Mouse (Mus musculus) hindbrain, embryonic 10.5 days (tissue): ENCODE measurements around the gene C87436. TPM values are rescaled to one million over a fixed set of nuclear protein-coding genes. Genes with fewer than 3 reads are reported as not detected.

ENCODE experiments used
- DNase-seq: peaks from one replicate; pipeline ENCODE4 v3.0.0-alpha.2; 2017; ENCODE audit warnings: low spot score
- H3K27ac ChIP-seq: fragments of 300-500 bp; sonication (generic); 2 replicates; pipeline ENCODE4 v1.5.1; 2016; ENCODE audit warnings: mild to moderate bottlenecking, moderate library complexity
- H3K27me3 ChIP-seq: fragments of 300-500 bp; sonication (generic); 2 replicates; pipeline ENCODE4 v1.6.1; 2016; ENCODE audit warnings: mild to moderate bottlenecking; ENCODE audit not compliant: poor library complexity, insufficient read depth, severe bottlenecking
- H3K36me3 ChIP-seq: fragments of 300-500 bp; sonication (generic); 2 replicates; pipeline ENCODE4 v1.6.1; 2016; ENCODE audit warnings: mild to moderate bottlenecking, moderate library complexity
- H3K4me1 ChIP-seq: fragments of 300-500 bp; sonication (generic); replicated peaks from 2 replicates; pipeline ENCODE4 v1.6.1; 2016; ENCODE audit warnings: mild to moderate bottlenecking
- H3K4me3 ChIP-seq: fragments of 300-500 bp; sonication (generic); 2 replicates; pipeline ENCODE4 v1.5.1; 2016; ENCODE audit warnings: mild to moderate bottlenecking, moderate library complexity
- H3K9me3 ChIP-seq: fragments of 300-500 bp; sonication (generic); 2 replicates; pipeline ENCODE4 v1.6.1; 2016; ENCODE audit warnings: mild to moderate bottlenecking, moderate library complexity
- WGBS: fragments of 180-500 bp; shearing (Covaris S2); methylation state at CpG from one replicate; pipeline ENCODE4 v1.1.7; 2016; 5-methylcytosine and 5-hydroxymethylcytosine counted together
- polyA plus RNA-seq: library from polyadenylated mRNA; unstranded; fragments of >200 nt; fragmentation: Nextera tagmentation; extraction: Ambion mirVana; gene quantifications from 2 replicates; pipeline ENCODE4 v1.2.1, GENCODE M21; 2016

C87436 gene
- polyA plus RNA-seq, 1 experiment from 2014 or later: 26.2 TPM

- DNase-seq: no peak
- Histone ChIP-seq H3K4me1 (peaks cover 23% of the 10 kb centered on the region), H3K9me3 (no peaks in the 10 kb centered on the region), H3K27me3 (peaks cover 9% of the 10 kb centered on the region; the same call in 1 of the 2 replicates), H3K4me3 (peak overlapping the region; percentile 91), H3K36me3 (peaks cover 17% of the 10 kb centered on the region), H3K27ac (peak overlapping the region; percentile 100)
- WGBS: 41% methylated on average over 12 of the region's 12 CpGs
Measured at GRCm38 (mm10) chr6:86402681-86403607, 35.2 kb upstream of the C87436 start.

GRCm38 (mm10) chr6:86403728-86404099 lies 34.5 kb upstream of the C87436 start:
- Histone ChIP-seq H3K4me3 (peak overlapping the region; percentile 91), H3K9me3 (no peaks in the 10 kb centered on the region), H3K4me1 (peaks cover 23% of the 10 kb centered on the region), H3K27me3 (peaks cover 2% of the 10 kb centered on the region; the same call in 1 of the 2 replicates), H3K36me3 (peaks cover 24% of the 10 kb centered on the region), H3K27ac (peak overlapping the region; percentile 100)
- WGBS: 1% methylated on average over 15 of the region's 15 CpGs
- peak; percentile 90 for DNase-seq

- no peaks in the 10 kb centered on the region for H3K9me3 ChIP-seq
- peaks cover 30% of the 10 kb centered on the region for H3K36me3 ChIP-seq
- H3K4me3 ChIP-seq: peak within 1 kb of the TSS; percentile 91
- DNase-seq: peak; percentile 97
- no peaks in the 10 kb centered on the region for H3K27me3 ChIP-seq
- H3K4me1 ChIP-seq: peaks cover 23% of the 10 kb centered on the region
- peak within 1 kb of the TSS; percentile 100 for H3K27ac ChIP-seq
- WGBS: under 1% methylated on average over 62 of the region's 62 CpGs
Measured at GRCm38 (mm10) chr6:86404100-86404861, 33.9 kb upstream of the C87436 start, which contains the start of gene Tia1. Gene Tia1, plus strand, starts transcription at chr6:86404219.

- Histone ChIP-seq H3K27ac (peak overlapping the region; percentile 100), H3K4me3 (peak overlapping the region; percentile 91), H3K27me3 (no peaks in the 10 kb centered on the region), H3K9me3 (no peaks in the 10 kb centered on the region), H3K36me3 (peaks cover 37% of the 10 kb centered on the region), H3K4me1 (peaks cover 23% of the 10 kb centered on the region)
- under 1% methylated on average over 11 of the region's 11 CpGs for WGBS
- no peak for DNase-seq
Measured at GRCm38 (mm10) chr6:86404996-86405395, 33.2 kb upstream of the C87436 start.

- H3K36me3 ChIP-seq: peaks cover 38% of the 10 kb centered on the region
- H3K4me3 ChIP-seq: peak overlapping the region; percentile 91
- no peak for DNase-seq
- H3K27me3 ChIP-seq: no peaks in the 10 kb centered on the region
- H3K9me3 ChIP-seq: no peaks in the 10 kb centered on the region
- H3K27ac ChIP-seq: peak overlapping the region; percentile 100
- H3K4me1 ChIP-seq: peaks cover 18% of the 10 kb centered on the region
Measured at GRCm38 (mm10) chr6:86406306-86406705, 31.9 kb upstream of the C87436 start.

- Histone ChIP-seq H3K36me3 (peaks cover 99% of the 10 kb centered on the region), H3K9me3 (no peaks in the 10 kb centered on the region), H3K4me1 (no peaks in the 10 kb centered on the region), H3K27ac (no peak overlapping the region), H3K4me3 (no peak overlapping the region), H3K27me3 (no peaks in the 10 kb centered on the region)
- 94% methylated on average over 6 of the region's 6 CpGs for WGBS
- DNase-seq: no peak
Measured at GRCm38 (mm10) chr6:86418711-86419110, 19.5 kb upstream of the C87436 start.

GRCm38 (mm10) chr6:86419239-86419638 lies 18.9 kb upstream of the C87436 start:
- Histone ChIP-seq H3K36me3 (peaks cover 99% of the 10 kb centered on the region), H3K27me3 (no peaks in the 10 kb centered on the region), H3K9me3 (no peaks in the 10 kb centered on the region), H3K4me1 (no peaks in the 10 kb centered on the region), H3K27ac (no peak overlapping the region), H3K4me3 (no peak overlapping the region)
- WGBS: 95% methylated on average over 3 of the region's 3 CpGs
- DNase-seq: no peak

GRCm38 (mm10) chr6:86420491-86420890 lies 17.7 kb upstream of the C87436 start:
- no peak for DNase-seq
- no peak overlapping the region for H3K27ac ChIP-seq
- peaks cover 99% of the 10 kb centered on the region for H3K36me3 ChIP-seq
- H3K9me3 ChIP-seq: no peaks in the 10 kb centered on the region
- no peak overlapping the region for H3K4me3 ChIP-seq
- H3K4me1 ChIP-seq: no peaks in the 10 kb centered on the region
- H3K27me3 ChIP-seq: no peaks in the 10 kb centered on the region
- WGBS: 73% methylated on average over 6 of the region's 6 CpGs

GRCm38 (mm10) chr6:86426358-86426757 lies 11.8 kb upstream of the C87436 start, which contains the start of gene Gm44790:
Gene Gm44790, plus strand, starts transcription at chr6:86426658.
- Histone ChIP-seq H3K36me3 (peaks cover 99% of the 10 kb centered on the region), H3K4me1 (no peaks in the 10 kb centered on the region), H3K27ac (no peak within 1 kb of the TSS), H3K27me3 (no peaks in the 10 kb centered on the region), H3K9me3 (no peaks in the 10 kb centered on the region), H3K4me3 (no peak within 1 kb of the TSS)
- DNase-seq: no peak
- WGBS: 96% methylated on average over 1 of the region's 1 CpGs

GRCm38 (mm10) chr6:86431531-86431930 lies 6.6 kb upstream of the C87436 start:
- DNase-seq: no peak
- Histone ChIP-seq H3K27ac (no peak overlapping the region), H3K27me3 (no peaks in the 10 kb centered on the region), H3K9me3 (no peaks in the 10 kb centered on the region), H3K36me3 (peaks cover 100% of the 10 kb centered on the region), H3K4me3 (no peak overlapping the region), H3K4me1 (no peaks in the 10 kb centered on the region)
- WGBS: 94% methylated on average over 3 of the region's 3 CpGs

- Histone ChIP-seq H3K27me3 (no peaks in the 10 kb centered on the region), H3K4me1 (peaks cover 5% of the 10 kb centered on the region; the same call in 1 of the 2 replicates), H3K9me3 (no peaks in the 10 kb centered on the region), H3K27ac (no peak overlapping the region), H3K4me3 (no peak overlapping the region), H3K36me3 (peaks cover 83% of the 10 kb centered on the region)
- no peak for DNase-seq
- 96% methylated on average over 1 of the region's 1 CpGs for WGBS
Measured at GRCm38 (mm10) chr6:86433696-86434095, 4.5 kb upstream of the C87436 start.

- WGBS: 3% methylated on average over 14 of the region's 14 CpGs
Measured at GRCm38 (mm10) chr6:86437711-86438110, 463 bp upstream of the C87436 start.

GRCm38 (mm10) chr6:86439119-86439496 lies 934 bp downstream of the C87436 start:
- H3K4me3 ChIP-seq: peak overlapping the region; percentile 93
- H3K27ac ChIP-seq: peak overlapping the region; percentile 96
- no peaks in the 10 kb centered on the region for H3K27me3 ChIP-seq
- DNase-seq: no peak
- H3K4me1 ChIP-seq: peaks cover 15% of the 10 kb centered on the region
- H3K36me3 ChIP-seq: peaks cover 50% of the 10 kb centered on the region
- WGBS: 6% methylated on average over 13 of the region's 13 CpGs
- H3K9me3 ChIP-seq: no peaks in the 10 kb centered on the region

More at GRCm38 (mm10) chr6:86437711-86438110, 463 bp upstream of the C87436 start:
- Histone ChIP-seq H3K27ac (peak overlapping the region; percentile 96), H3K27me3 (no peaks in the 10 kb centered on the region), H3K4me1 (peaks cover 15% of the 10 kb centered on the region), H3K9me3 (no peaks in the 10 kb centered on the region), H3K4me3 (peak overlapping the region; percentile 93), H3K36me3 (peaks cover 50% of the 10 kb centered on the region)
- peak; percentile 49 for DNase-seq
